Comparison of ENCODE assay signal across 13 mouse cellular contexts in the genomic region with DNA sequence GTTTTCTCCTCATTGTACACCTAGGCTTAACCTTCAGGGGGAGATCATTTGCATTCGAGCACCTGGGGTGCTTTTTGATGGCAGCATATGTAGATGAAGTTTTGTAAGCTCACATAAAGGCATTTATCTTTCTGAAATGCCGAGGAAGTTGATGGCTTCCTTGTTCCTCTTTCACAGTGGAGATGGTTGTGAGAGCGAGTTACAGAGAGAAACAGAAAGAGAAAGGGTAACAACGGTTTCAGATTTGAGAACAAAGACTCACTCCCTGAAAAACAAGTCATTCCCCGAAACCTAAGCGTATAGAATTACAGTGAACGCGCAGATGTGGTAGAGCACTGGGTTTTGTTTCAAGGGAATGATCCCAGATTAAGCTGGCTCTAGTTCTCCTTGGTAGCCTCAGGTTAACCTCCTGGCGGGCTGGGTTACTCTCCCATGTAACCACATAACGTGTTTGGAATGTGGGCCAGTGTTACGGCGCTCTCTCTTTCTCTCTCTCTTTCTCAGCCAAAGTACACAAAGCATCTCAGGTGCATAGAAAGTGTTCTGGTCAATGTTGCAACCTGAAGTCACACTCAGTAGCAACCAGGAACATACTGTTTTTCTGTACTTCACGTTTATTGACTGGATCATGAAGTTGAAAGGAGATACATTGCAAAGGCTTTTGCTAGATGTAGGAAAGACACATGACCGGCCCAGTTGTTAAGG. TPM values are rescaled to one million over a fixed set of nuclear protein-coding genes. Genes with fewer than 3 reads are reported as not detected.
DNase-seq lines count a peak whose midpoint lies in the region; ATAC-seq and TF ChIP-seq lines count a peak whose summit lies in the region.
"Had no signal": no experiment of that assay in that cellular context is flagged by ENCODE, and none has a peak within 500 bp of the region (broad histone marks: within the 10 kb centered on the region; RNA-seq: fewer than 3 reads in every experiment).

No protein-coding gene starts in this region.

- H3K27ac ChIP-seq in heart, embryonic 15.5 days, result peak overlapping the region; percentile 65; the same call in 1 of the 2 replicates
- H3K27ac ChIP-seq: forebrain, embryonic 15.5 days; liver, embryonic 13.5 days had no signal

- no peak for TF ChIP-seq POLR2A in lung, adult 2 months (IDR thresholded peaks at IDR 0.05; ENCODE audit: borderline replicate concordance, extremely low read depth, low read depth, low read length)

- H3K4me2 ChIP-seq in heart, embryonic 15.5 days, result no peak overlapping the region
- H3K4me2 ChIP-seq: forebrain, embryonic 15.5 days; liver, embryonic 13.5 days had no signal

- WGBS in heart, embryonic 15.5 days, result 81% methylated on average over 14 of the region's 14 CpGs
- WGBS in lung, adult 2 months, result 67% methylated on average over 14 of the region's 14 CpGs

- H3K9me3 ChIP-seq in heart, embryonic 15.5 days (replicated peaks), result no peaks in the 10 kb centered on the region
- H3K9me3 ChIP-seq: forebrain, embryonic 15.5 days; liver, embryonic 13.5 days had no signal

- H3K4me1 ChIP-seq in heart, embryonic 15.5 days (replicated peaks), result peaks cover 30% of the 10 kb centered on the region
- H3K4me1 ChIP-seq in lung, adult 2 months (ENCODE audit: control insufficient read depth, insufficient read depth, low read length), result peaks cover 8% of the 10 kb centered on the region
- H3K4me1 ChIP-seq: forebrain, embryonic 15.5 days; liver, embryonic 13.5 days had no signal

- TF ChIP-seq CTCF in lung, adult 2 months (IDR thresholded peaks at IDR 0.05; ENCODE audit: insufficient read depth, low read length), result no peak

- H3K4me3 ChIP-seq in heart, embryonic 15.5 days, result no peak overlapping the region
- no peak overlapping the region for H3K4me3 ChIP-seq in lung, adult 2 months (replicated peaks; ENCODE audit: extremely low read depth, low read depth, low read length)
- H3K4me3 ChIP-seq: forebrain, embryonic 15.5 days; liver, embryonic 13.5 days had no signal

- no peak overlapping the region for H3K9ac ChIP-seq in heart, embryonic 15.5 days
- H3K9ac ChIP-seq: forebrain, embryonic 15.5 days; liver, embryonic 13.5 days had no signal

- H3K27me3 ChIP-seq in heart, embryonic 15.5 days, result no peaks in the 10 kb centered on the region
- H3K27me3 ChIP-seq in splenic B cell, adult 2 months (ENCODE audit: control insufficient read depth, insufficient read depth, low read length, poor library complexity, severe bottlenecking), result no peaks in the 10 kb centered on the region
- H3K27me3 ChIP-seq: forebrain, embryonic 15.5 days; liver, embryonic 13.5 days had no signal

- ATAC-seq in heart, embryonic 15.5 days (replicated peaks; ENCODE audit: insufficient number of reproducible peaks, insufficient read depth, low FRiP score, low read depth), result no peak
- ATAC-seq: forebrain, embryonic 15.5 days; intestine, postnatal 0 days had no signal

- intact Hi-C loops in heart, postnatal 14 days (cut with DNase I), result no loop called here

- DNase-seq in heart, postnatal 14 days, result no peak
- DNase-seq in lung, postnatal 25 days (ENCODE audit: low spot score), result peak; percentile 26
- no peak for DNase-seq in lung, adult 2 months
- DNase-seq in fat pad, adult 2 months (ENCODE audit: extremely low read depth, low read depth, low spot score), result peak; percentile 82
- DNase-seq in splenic B cell, adult 2 months (ENCODE audit: low read depth, low spot score), result peak; percentile 66
- DNase-seq in adrenal gland, postnatal 10 days, result no peak
- no peak for DNase-seq in gastrocnemius, postnatal 4 days (ENCODE audit: low spot score in 2 of 2)
- DNase-seq: layer of hippocampus, postnatal 36 days; liver, embryonic 13.5 days; thymus, postnatal 4 days had no signal

- peaks cover 39% of the 10 kb centered on the region for H3K36me3 ChIP-seq in heart, embryonic 15.5 days
- peaks cover 4% of the 10 kb centered on the region for H3K36me3 ChIP-seq in splenic B cell, adult 2 months (ENCODE audit: control insufficient read depth, insufficient read depth, low read length, poor library complexity, severe bottlenecking)

RNA-seq across cellular contexts. Expression of a gene that starts 40.0 kb away (rescaled TPM):
- polyA plus RNA-seq in heart, embryonic 15.5 days (2015; fragmentation: Nextera tagmentation; extraction: Ambion mirVana), result 41.2 and 44.3 TPM in 2 replicates
- 10 to 100 TPM; 20.7 to 22.2 TPM for total RNA-seq in heart, postnatal 14 days (2021)
- 33.8 and 37.1 TPM in 2 replicates for polyA plus RNA-seq in lung, adult 2 months (2012; rRNA removed)
- 10 to 100 TPM; 23.4 to 25.9 TPM for total RNA-seq in adrenal gland, postnatal 10 days (2021)
- 10 to 100 TPM; 19.8 to 22.5 TPM for total RNA-seq in gastrocnemius, postnatal 4 days (2021)

Comparison
In these comparisons a context has a peak if more than half of its experiments do, and no peak if none do; other contexts are left out.
1. DNase-seq: peak in lung, postnatal 25 days (single experiment), fat pad, adult 2 months (single experiment) and splenic B cell, adult 2 months (single experiment); none in heart, postnatal 14 days (0 of 2), lung, adult 2 months (single experiment), adrenal gland, postnatal 10 days (single experiment) and gastrocnemius, postnatal 4 days (0 of 2).